Mouse (Mus musculus) lung, postnatal 14 days (tissue): ENCODE data around the gene Spns2.

Experiments
- DNase-seq: peaks from one replicate; pipeline ENCODE4 v3.0.0; 2021

The Spns2 gene

GRCm38 (mm10) chr11:72489881-72490301 is at the start of gene Spns2:
Gene Spns2 (minus strand): TSS chr11:72489904.
- DNase-seq: peak; percentile 94

GRCm38 (mm10) chr11:72538811-72539210 is 49.1 kb upstream of the Spns2 start:
- DNase-seq: no peak

- DNase-seq: peak; percentile 22
Observed at GRCm38 (mm10) chr11:72538037-72538755, 48.5 kb upstream of the Spns2 start.

- no peak for DNase-seq
Observed at GRCm38 (mm10) chr11:72537503-72537902, 47.8 kb upstream of the Spns2 start.

GRCm38 (mm10) chr11:72535519-72535918 is 45.8 kb upstream of the Spns2 start:
- peak; percentile 18 for DNase-seq

- no peak for DNase-seq
Observed at GRCm38 (mm10) chr11:72532890-72533289, 43.2 kb upstream of the Spns2 start.

- DNase-seq: no peak
Observed at GRCm38 (mm10) chr11:72531632-72532031, 41.9 kb upstream of the Spns2 start.

GRCm38 (mm10) chr11:72531144-72531543 is 41.4 kb upstream of the Spns2 start:
- no peak for DNase-seq

- DNase-seq: no peak
Observed at GRCm38 (mm10) chr11:72526190-72526589, 36.5 kb upstream of the Spns2 start.

GRCm38 (mm10) chr11:72523711-72524110 is 34.0 kb upstream of the Spns2 start:
- no peak for DNase-seq

- DNase-seq: peak; percentile 38
Observed at GRCm38 (mm10) chr11:72522616-72523041, 32.9 kb upstream of the Spns2 start.

GRCm38 (mm10) chr11:72521598-72522541 is 32.2 kb upstream of the Spns2 start:
- no peak for DNase-seq

GRCm38 (mm10) chr11:72519895-72520294 is 30.2 kb upstream of the Spns2 start:
- DNase-seq: no peak

GRCm38 (mm10) chr11:72519189-72519588 is 29.5 kb upstream of the Spns2 start:
- peak; percentile 28 for DNase-seq

GRCm38 (mm10) chr11:72518449-72518848 is 28.7 kb upstream of the Spns2 start:
- no peak for DNase-seq

- no peak for DNase-seq
Observed at GRCm38 (mm10) chr11:72514967-72515366, 25.3 kb upstream of the Spns2 start.

- DNase-seq: no peak
Observed at GRCm38 (mm10) chr11:72508651-72509050, 18.9 kb upstream of the Spns2 start.

GRCm38 (mm10) chr11:72507651-72508050 is 17.9 kb upstream of the Spns2 start:
- no peak for DNase-seq

- DNase-seq: no peak
Observed at GRCm38 (mm10) chr11:72504016-72504797, 14.5 kb upstream of the Spns2 start.

- no peak for DNase-seq
Observed at GRCm38 (mm10) chr11:72503501-72503921, 13.8 kb upstream of the Spns2 start.

- no peak for DNase-seq
Observed at GRCm38 (mm10) chr11:72502236-72502635, 12.5 kb upstream of the Spns2 start.

GRCm38 (mm10) chr11:72501426-72502002 is 11.8 kb upstream of the Spns2 start:
- DNase-seq: no peak

GRCm38 (mm10) chr11:72500139-72500538 is 10.4 kb upstream of the Spns2 start:
- no peak for DNase-seq
